Mouse (Mus musculus) brain, embryonic 14.5 days (tissue): ENCODE measurements around the gene Zfp738.

Experiments used
- CTCF ChIP-seq: fragments of 200-500 bp; IDR thresholded peaks from 2 replicates; pipeline ENCODE4 v1.5.1; 2012; ENCODE audit warnings: inconsistent platforms, mild to moderate bottlenecking, moderate library complexity, borderline replicate concordance; ENCODE audit not compliant: insufficient read depth, insufficient read length; ENCODE audit errors: extremely low read depth
- POLR2A ChIP-seq: fragments of 200-500 bp; IDR thresholded peaks from 2 replicates; pipeline ENCODE4 v1.6.1; 2012; ENCODE audit warnings: mild to moderate bottlenecking, inconsistent platforms, borderline replicate concordance; ENCODE audit not compliant: poor library complexity, insufficient read depth, insufficient read length, severe bottlenecking; ENCODE audit errors: extremely low read depth

- TF ChIP-seq POLR2A = 0 out of 2 replicates have a peak, but pooled peaks have one; percentile 15
- TF ChIP-seq CTCF = no peak
Observed at GRCm38 (mm10) chr13:67728641-67729318, 41.9 kb upstream of the Zfp738 start, which contains the start of gene Zfp65.
